Mouse (Mus musculus) hindbrain, embryonic 12.5 days (tissue): ENCODE results near the gene Dok4. TPM values are rescaled to one million over a fixed set of nuclear protein-coding genes. Genes with fewer than 3 reads are reported as not detected.
A peak's percentile ranks its signal among the peaks of the same experiment; 100 is the strongest.
"Not testable (repeated sequence)": the region's sequence is repeated elsewhere in the genome, so short reads cannot be mapped to it uniquely, and the experiment has no call there.

Source experiments
- ATAC-seq: fragments of 200-750 bp; cut with Nextera tagmentation; 2 replicates; pipeline ENCODE4 v1.8.0; 2017; ENCODE audit warnings: moderate TSS enrichment; ENCODE audit not compliant: low FRiP score
- H3K27ac ChIP-seq: fragments of 300-500 bp; sonication (generic); 2 replicates; pipeline ENCODE4 v1.5.1; 2016; ENCODE audit warnings: mild to moderate bottlenecking
- H3K27me3 ChIP-seq: fragments of 300-500 bp; sonication (generic); 2 replicates; pipeline ENCODE4 v1.6.1; 2016; ENCODE audit warnings: mild to moderate bottlenecking
- H3K36me3 ChIP-seq: fragments of 300-500 bp; sonication (generic); 2 replicates; pipeline ENCODE4 v1.6.1; 2016; ENCODE audit warnings: mild to moderate bottlenecking
- H3K4me1 ChIP-seq: fragments of 300-500 bp; sonication (generic); 2 replicates; pipeline ENCODE4 v1.6.1; 2016
- H3K4me2 ChIP-seq: fragments of 300-500 bp; sonication (generic); replicated peaks from 2 replicates; pipeline ENCODE4 v1.6.1; 2016; ENCODE audit warnings: mild to moderate bottlenecking
- H3K4me3 ChIP-seq: fragments of 300-500 bp; sonication (generic); 2 replicates; pipeline ENCODE4 v1.5.1; 2016; ENCODE audit warnings: mild to moderate bottlenecking
- H3K9ac ChIP-seq: fragments of 300-500 bp; sonication (generic); 2 replicates; pipeline ENCODE4 v1.6.1; 2016; ENCODE audit warnings: mild to moderate bottlenecking, moderate library complexity
- H3K9me3 ChIP-seq: fragments of 300-500 bp; sonication (generic); replicated peaks from 2 replicates; pipeline ENCODE4 v1.6.1; 2016; ENCODE audit warnings: mild to moderate bottlenecking
- WGBS: fragments of 180-500 bp; shearing (Covaris S2); methylation state at CpG from one replicate; pipeline ENCODE4 v1.1.7; 2016; 5-methylcytosine and 5-hydroxymethylcytosine counted together
- polyA plus RNA-seq: library from polyadenylated mRNA; unstranded; fragments of >200 nt; fragmentation: Nextera tagmentation; extraction: Ambion mirVana; gene quantifications from 2 replicates; pipeline ENCODE4 v1.2.1, GENCODE M21; 2016

Gene Dok4
- polyA plus RNA-seq, 1 experiment from 2014 or later, result 29.9 TPM

- Histone ChIP-seq H3K9me3 (no peaks in the 10 kb centered on the region), H3K9ac (no peak overlapping the region), H3K4me3 (no peak overlapping the region), H3K27me3 (no peaks in the 10 kb centered on the region), H3K27ac (no peak overlapping the region), H3K4me2 (no peak overlapping the region), H3K36me3 (peaks cover 66% of the 10 kb centered on the region), H3K4me1 (peaks cover 16% of the 10 kb centered on the region)
- WGBS, result 89% methylated on average over 12 of the region's 12 CpGs
- no peak for ATAC-seq
Observed at GRCm38 (mm10) chr8:94862487-94863220, 13.5 kb downstream of the Dok4 start.

GRCm38 (mm10) chr8:94861352-94861910 is 14.7 kb downstream of the Dok4 start:
- Histone ChIP-seq H3K4me3 (no peak overlapping the region), H3K4me2 (no peak overlapping the region), H3K4me1 (peaks cover 16% of the 10 kb centered on the region), H3K9ac (no peak overlapping the region), H3K9me3 (no peaks in the 10 kb centered on the region), H3K27me3 (no peaks in the 10 kb centered on the region), H3K27ac (no peak overlapping the region), H3K36me3 (peaks cover 60% of the 10 kb centered on the region)
- WGBS, result 75% methylated on average over 8 of the region's 8 CpGs
- ATAC-seq, result no peak

- under 1% methylated on average over 68 of the region's 68 CpGs for WGBS
- peaks cover 42% of the 10 kb centered on the region for H3K36me3 ChIP-seq
- peak within 1 kb of the TSS; percentile 77 for H3K27ac ChIP-seq
- ATAC-seq, result peak; percentile 82
- peaks cover 16% of the 10 kb centered on the region for H3K4me1 ChIP-seq
- H3K9ac ChIP-seq, result peak within 1 kb of the TSS; percentile 97
- no peaks in the 10 kb centered on the region for H3K27me3 ChIP-seq
- peak within 1 kb of the TSS; percentile 97 for H3K4me3 ChIP-seq
- H3K9me3 ChIP-seq, result no peaks in the 10 kb centered on the region
- H3K4me2 ChIP-seq, result peak within 1 kb of the TSS; percentile 87
Observed at GRCm38 (mm10) chr8:94857346-94858173, 18.6 kb downstream of the Dok4 start, which contains the start of gene Polr2c. TSS of gene Polr2c (plus strand) at chr8:94857450.

DNA sequence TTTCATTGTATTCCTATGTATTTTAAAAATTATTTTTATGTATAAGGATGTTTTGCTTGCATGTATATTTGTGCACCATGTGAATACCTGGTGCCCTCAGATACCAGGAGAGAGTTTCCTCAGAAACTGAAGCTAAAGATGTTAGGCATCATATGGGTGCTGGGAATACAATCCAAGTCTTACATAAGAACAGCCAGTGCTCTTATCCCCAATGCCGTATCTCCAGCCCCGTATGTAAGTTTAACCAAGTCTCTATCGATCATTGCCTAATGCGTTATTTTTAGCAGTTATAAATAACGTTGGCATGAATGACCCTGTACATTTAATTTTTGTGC is 19.2 kb downstream of the Dok4 start:
- H3K9ac ChIP-seq, result no peak overlapping the region
- H3K36me3 ChIP-seq, result peaks cover 38% of the 10 kb centered on the region
- H3K4me2 ChIP-seq, result peak overlapping the region; percentile 87; the same call in 1 of the 2 replicates
- no peaks in the 10 kb centered on the region for H3K9me3 ChIP-seq
- peak; percentile 24; the same call in 1 of the 2 replicates for ATAC-seq
- 33% methylated on average over 5 of the region's 5 CpGs for WGBS
- H3K4me3 ChIP-seq, result peak overlapping the region; percentile 97; the same call in 1 of the 2 replicates
- H3K27me3 ChIP-seq, result no peaks in the 10 kb centered on the region
- H3K27ac ChIP-seq, result no peak overlapping the region
- peaks cover 16% of the 10 kb centered on the region for H3K4me1 ChIP-seq

GRCm38 (mm10) chr8:94854761-94855160 is 21.4 kb downstream of the Dok4 start:
- WGBS, result 86% methylated on average over 11 of the region's 11 CpGs
- not testable (repeated sequence) for ATAC-seq, H3K4me2 ChIP-seq, H3K9me3 ChIP-seq, H3K9ac ChIP-seq, H3K4me3 ChIP-seq, H3K27me3 ChIP-seq, H3K27ac ChIP-seq
- peaks cover 16% of the 10 kb centered on the region for H3K4me1 ChIP-seq
- H3K36me3 ChIP-seq, result peaks cover 40% of the 10 kb centered on the region

- Histone ChIP-seq H3K9me3 (no peaks in the 10 kb centered on the region), H3K27ac (no peak overlapping the region), H3K4me1 (no peaks in the 10 kb centered on the region), H3K36me3 (peaks cover 74% of the 10 kb centered on the region), H3K4me2 (no peak overlapping the region), H3K27me3 (no peaks in the 10 kb centered on the region), H3K4me3 (no peak overlapping the region), H3K9ac (no peak overlapping the region)
- WGBS, result 93% methylated on average over 5 of the region's 5 CpGs
- no peak for ATAC-seq
Observed at GRCm38 (mm10) chr8:94850049-94850448, 26.1 kb downstream of the Dok4 start.

- WGBS, result 56% methylated on average over 2 of the region's 2 CpGs
- peaks cover 23% of the 10 kb centered on the region for H3K36me3 ChIP-seq
- no peak overlapping the region for H3K9ac ChIP-seq
- no peaks in the 10 kb centered on the region for H3K27me3 ChIP-seq
- no peak for ATAC-seq
- no peak overlapping the region for H3K27ac ChIP-seq
- no peaks in the 10 kb centered on the region for H3K9me3 ChIP-seq
- no peak overlapping the region for H3K4me3 ChIP-seq
- peaks cover 16% of the 10 kb centered on the region for H3K4me1 ChIP-seq
- no peak overlapping the region for H3K4me2 ChIP-seq
Observed at GRCm38 (mm10) chr8:94841183-94841582, 34.9 kb downstream of the Dok4 start.

- under 1% methylated on average over 24 of the region's 24 CpGs for WGBS
- peak; percentile 77 for ATAC-seq
- peak overlapping the region; percentile 90 for H3K9ac ChIP-seq
- peak overlapping the region; percentile 90 for H3K4me3 ChIP-seq
- H3K9me3 ChIP-seq, result no peaks in the 10 kb centered on the region
- peaks cover 16% of the 10 kb centered on the region for H3K4me1 ChIP-seq
- H3K27ac ChIP-seq, result peak overlapping the region; percentile 91
- no peaks in the 10 kb centered on the region for H3K27me3 ChIP-seq
- no peaks in the 10 kb centered on the region for H3K36me3 ChIP-seq
- peak overlapping the region; percentile 84 for H3K4me2 ChIP-seq
Observed at GRCm38 (mm10) chr8:94838600-94838999, 37.5 kb downstream of the Dok4 start.

GRCm38 (mm10) chr8:94837662-94838574 is 38.2 kb downstream of the Dok4 start, which contains the start of the genes Coq9 and Ciapin1:
TSS of gene Coq9 (plus strand) at chr8:94838321.
TSS of gene Ciapin1 (minus strand) at chr8:94838358.
- 1% methylated on average over 77 of the region's 82 CpGs for WGBS
- no peaks in the 10 kb centered on the region for H3K36me3 ChIP-seq
- H3K4me1 ChIP-seq, result peaks cover 16% of the 10 kb centered on the region
- peak within 1 kb of the TSS; percentile 90 for H3K9ac ChIP-seq
- H3K27ac ChIP-seq, result peak within 1 kb of the TSS; percentile 91
- H3K4me2 ChIP-seq, result peak within 1 kb of the TSS; percentile 84
- no peaks in the 10 kb centered on the region for H3K9me3 ChIP-seq
- ATAC-seq, result peak; percentile 98
- H3K4me3 ChIP-seq, result peak within 1 kb of the TSS; percentile 90
- no peaks in the 10 kb centered on the region for H3K27me3 ChIP-seq

DNA sequence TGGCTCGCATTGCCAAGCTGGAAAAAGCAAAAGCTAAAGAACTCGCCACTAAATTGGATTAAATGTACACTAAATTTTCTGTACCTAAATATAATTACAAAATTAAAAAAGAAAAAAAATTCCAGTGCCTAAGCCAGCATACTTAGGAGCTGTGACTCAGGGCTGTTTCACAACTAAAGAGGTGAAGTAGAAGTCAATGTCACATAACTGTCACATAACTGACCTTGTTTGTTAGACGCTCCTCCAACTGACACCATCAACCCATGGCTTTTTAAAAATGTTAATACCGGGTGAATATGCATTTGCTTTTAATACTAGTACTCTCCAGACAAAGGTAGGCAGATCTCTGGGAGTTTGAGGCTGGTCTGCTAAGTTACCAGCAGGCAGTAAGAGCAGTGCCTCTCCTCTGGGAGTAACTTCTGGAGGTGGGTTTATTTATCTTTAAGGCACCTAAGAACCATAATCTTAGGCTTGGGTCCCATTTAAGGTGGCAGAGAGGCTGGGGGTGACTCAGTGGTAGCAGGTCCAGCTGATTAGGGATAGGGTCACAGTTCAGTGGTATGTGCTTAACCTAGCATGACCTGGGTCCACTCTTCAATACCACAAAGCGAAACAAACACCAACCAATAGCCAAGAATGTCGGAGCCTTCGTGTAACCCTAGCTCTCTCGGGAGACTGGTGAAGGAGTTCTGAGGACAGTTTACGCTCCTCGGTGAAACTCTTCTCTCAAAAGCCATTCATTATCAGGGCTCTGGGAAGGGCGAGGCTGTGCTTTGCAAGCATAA is 39.5 kb downstream of the Dok4 start:
- Histone ChIP-seq H3K9me3 (no peaks in the 10 kb centered on the region), H3K4me3 (peak overlapping the region; percentile 90), H3K4me2 (peak overlapping the region; percentile 84), H3K9ac (peak overlapping the region; percentile 90; the same call in 1 of the 2 replicates), H3K27ac (no peak overlapping the region), H3K4me1 (peaks cover 16% of the 10 kb centered on the region), H3K36me3 (peaks cover 8% of the 10 kb centered on the region), H3K27me3 (no peaks in the 10 kb centered on the region)
- WGBS, result 74% methylated on average over 11 of the region's 11 CpGs
- no peak for ATAC-seq

- H3K9me3 ChIP-seq, H3K4me2 ChIP-seq, H3K27me3 ChIP-seq, ATAC-seq, H3K4me3 ChIP-seq, H3K9ac ChIP-seq, H3K27ac ChIP-seq: not testable (repeated sequence)
- Histone ChIP-seq H3K36me3 (peaks cover 15% of the 10 kb centered on the region), H3K4me1 (peaks cover 16% of the 10 kb centered on the region)
- WGBS, result 95% methylated on average over 13 of the region's 13 CpGs
Observed at GRCm38 (mm10) chr8:94835751-94836150, 40.4 kb downstream of the Dok4 start.
